Mouse (Mus musculus) forebrain, embryonic 14.5 days (tissue): ENCODE results near the gene Slc12a5. TPM values are rescaled to one million over a fixed set of nuclear protein-coding genes. Genes with fewer than 3 reads are reported as not detected.
A peak's percentile ranks its signal among the peaks of the same experiment; 100 is the strongest.

Experiments
- ATAC-seq: fragments of 200-750 bp; cut with Nextera tagmentation; 2 replicates; pipeline ENCODE4 v1.8.0; 2017; ENCODE audit warnings: mild to moderate bottlenecking, moderate library complexity
- DNase-seq: peaks from one replicate; pipeline ENCODE4 v3.0.0-alpha.2; 2015; ENCODE audit warnings: low spot score
- H3K27ac ChIP-seq: fragments of 300-500 bp; sonication (generic); 2 replicates; pipeline ENCODE4 v1.5.1; 2014; ENCODE audit warnings: low read depth, mild to moderate bottlenecking, control low read depth, low read length, moderate library complexity
- H3K27me3 ChIP-seq: fragments of 300-500 bp; sonication (generic); replicated peaks from 2 replicates; pipeline ENCODE4 v1.6.1; 2014; ENCODE audit warnings: low read length, control low read depth, mixed read lengths; ENCODE audit not compliant: control insufficient read depth, insufficient read depth
- H3K36me3 ChIP-seq: fragments of 300-500 bp; sonication (generic); 2 replicates; pipeline ENCODE4 v1.6.1; 2014; ENCODE audit warnings: low read length, control low read depth; ENCODE audit not compliant: control insufficient read depth, insufficient read depth
- H3K4me1 ChIP-seq: fragments of 300-500 bp; sonication (generic); 2 replicates; pipeline ENCODE4 v1.6.1; 2014; ENCODE audit warnings: antibody characterized with exemption, low read length, control low read depth; ENCODE audit not compliant: control insufficient read depth, insufficient read depth
- H3K4me2 ChIP-seq: fragments of 300-500 bp; sonication (generic); 2 replicates; pipeline ENCODE4 v1.6.1; 2014; ENCODE audit warnings: mild to moderate bottlenecking, control low read depth, low read length
- H3K4me3 ChIP-seq: fragments of 300-500 bp; sonication (generic); 2 replicates; pipeline ENCODE4 v1.5.1; 2014; ENCODE audit warnings: low read depth, low read length, control low read depth
- H3K9ac ChIP-seq: fragments of 300-500 bp; sonication (generic); 2 replicates; pipeline ENCODE4 v1.6.1; 2014; ENCODE audit warnings: mild to moderate bottlenecking, low read length, control low read depth, moderate library complexity
- H3K9me3 ChIP-seq: fragments of 300-500 bp; sonication (generic); replicated peaks from 2 replicates; pipeline ENCODE4 v1.6.1; 2016; ENCODE audit warnings: low read length, control low read depth, mixed read lengths; ENCODE audit not compliant: control insufficient read depth
- WGBS: fragments of 180-500 bp; shearing (Covaris S2); extraction: QIAGEN DNeasy Blood & Tissue Kit; methylation state at CpG from one replicate; pipeline ENCODE4 v1.1.7; 2014; 5-methylcytosine and 5-hydroxymethylcytosine counted together
- polyA plus RNA-seq: library from polyadenylated mRNA; unstranded; fragments of >200 nt; fragmentation: Nextera tagmentation; extraction: Ambion mirVana; gene quantifications from 2 replicates; pipeline ENCODE4 v1.2.1, GENCODE M21; 2014

Slc12a5 gene
- polyA plus RNA-seq, 1 experiment from 2014 or later: 15.1 TPM

GRCm38 (mm10) chr2:164967193-164967592, 6.6 kb downstream of the Slc12a5 start:
- 4% methylated on average over 6 of the region's 6 CpGs for WGBS
- Histone ChIP-seq H3K4me2 (peak overlapping the region; percentile 79; the same call in 1 of the 2 replicates), H3K4me3 (0 out of 2 replicates have a peak overlapping the region, but pooled peaks have one; percentile 46), H3K4me1 (peaks cover 11% of the 10 kb centered on the region), H3K27ac (peak overlapping the region; percentile 81; the same call in 1 of the 2 replicates), H3K27me3 (peaks cover 53% of the 10 kb centered on the region), H3K9me3 (no peaks in the 10 kb centered on the region), H3K36me3 (no peaks in the 10 kb centered on the region), H3K9ac (no peak overlapping the region)
- DNase-seq (no peak), ATAC-seq (no peak)

- H3K36me3 ChIP-seq: no peaks in the 10 kb centered on the region
- peak; percentile 70 for DNase-seq
- H3K9me3 ChIP-seq: no peaks in the 10 kb centered on the region
- H3K4me1 ChIP-seq: peaks cover 11% of the 10 kb centered on the region
- H3K27me3 ChIP-seq: peaks cover 53% of the 10 kb centered on the region
- peak overlapping the region; percentile 46 for H3K4me3 ChIP-seq
- ATAC-seq: peak; percentile 65
- H3K9ac ChIP-seq: peak overlapping the region; percentile 63
- under 1% methylated on average over 65 of the region's 65 CpGs for WGBS
- H3K27ac ChIP-seq: peak overlapping the region; percentile 81
- peak overlapping the region; percentile 79 for H3K4me2 ChIP-seq
Observed at GRCm38 (mm10) chr2:164967761-164968440, 7.3 kb downstream of the Slc12a5 start.

- H3K27me3 ChIP-seq: peaks cover 53% of the 10 kb centered on the region
- peak overlapping the region; percentile 79 for H3K4me2 ChIP-seq
- peak overlapping the region; percentile 46 for H3K4me3 ChIP-seq
- no peaks in the 10 kb centered on the region for H3K9me3 ChIP-seq
- peak overlapping the region; percentile 63 for H3K9ac ChIP-seq
- ATAC-seq (peak; percentile 25; the same call in 1 of the 2 replicates), DNase-seq (peak; percentile 63)
- under 1% methylated on average over 29 of the region's 29 CpGs for WGBS
- no peaks in the 10 kb centered on the region for H3K36me3 ChIP-seq
- peaks cover 11% of the 10 kb centered on the region for H3K4me1 ChIP-seq
- peak overlapping the region; percentile 81; the same call in 1 of the 2 replicates for H3K27ac ChIP-seq
Observed at GRCm38 (mm10) chr2:164968451-164968851, 7.8 kb downstream of the Slc12a5 start.

- WGBS: 2% methylated on average over 21 of the region's 21 CpGs
- Histone ChIP-seq H3K36me3 (no peaks in the 10 kb centered on the region), H3K4me3 (peak overlapping the region; percentile 46), H3K4me2 (peak overlapping the region; percentile 79), H3K9me3 (no peaks in the 10 kb centered on the region), H3K9ac (peak overlapping the region; percentile 63), H3K27ac (no peak overlapping the region), H3K4me1 (peaks cover 11% of the 10 kb centered on the region), H3K27me3 (peaks cover 53% of the 10 kb centered on the region)
- DNase-seq: no peak
- ATAC-seq: no peak
Observed at GRCm38 (mm10) chr2:164969348-164969781, 8.8 kb downstream of the Slc12a5 start.

GRCm38 (mm10) chr2:164970631-164971196, 10.1 kb downstream of the Slc12a5 start:
- H3K27me3 ChIP-seq: peaks cover 53% of the 10 kb centered on the region
- H3K36me3 ChIP-seq: no peaks in the 10 kb centered on the region
- H3K27ac ChIP-seq: peak overlapping the region; percentile 41; the same call in 1 of the 2 replicates
- peak overlapping the region; percentile 53 for H3K9ac ChIP-seq
- no peaks in the 10 kb centered on the region for H3K9me3 ChIP-seq
- H3K4me1 ChIP-seq: peaks cover 8% of the 10 kb centered on the region; the same call in 1 of the 2 replicates
- ATAC-seq (peak; percentile 61), DNase-seq (peak; percentile 72)
- WGBS: under 1% methylated on average over 42 of the region's 42 CpGs
- peak overlapping the region; percentile 79 for H3K4me2 ChIP-seq
- peak overlapping the region; percentile 26 for H3K4me3 ChIP-seq

GRCm38 (mm10) chr2:164972646-164973045, 12.0 kb downstream of the Slc12a5 start:
- DNase-seq: no peak
- ATAC-seq: no peak
- H3K27ac ChIP-seq: no peak overlapping the region
- H3K4me1 ChIP-seq: peaks cover 8% of the 10 kb centered on the region; the same call in 1 of the 2 replicates
- no peak overlapping the region for H3K4me2 ChIP-seq
- no peaks in the 10 kb centered on the region for H3K9me3 ChIP-seq
- WGBS: 84% methylated on average over 5 of the region's 5 CpGs
- no peaks in the 10 kb centered on the region for H3K36me3 ChIP-seq
- peaks cover 34% of the 10 kb centered on the region for H3K27me3 ChIP-seq
- H3K4me3 ChIP-seq: no peak overlapping the region
- no peak overlapping the region for H3K9ac ChIP-seq

GRCm38 (mm10) chr2:164975611-164976010, 15.0 kb downstream of the Slc12a5 start:
- Histone ChIP-seq H3K4me3 (no peak overlapping the region), H3K27me3 (peaks cover 5% of the 10 kb centered on the region; the same call in 1 of the 2 replicates), H3K27ac (no peak overlapping the region), H3K4me1 (0 out of 2 replicates have a peak, but pooled peaks cover 3% of the 10 kb centered on the region), H3K9ac (no peak overlapping the region), H3K36me3 (no peaks in the 10 kb centered on the region), H3K9me3 (no peaks in the 10 kb centered on the region), H3K4me2 (no peak overlapping the region)
- DNase-seq (no peak), ATAC-seq (no peak)
- WGBS: 71% methylated on average over 6 of the region's 6 CpGs

- Histone ChIP-seq H3K27me3 (no peaks in the 10 kb centered on the region), H3K4me2 (no peak overlapping the region), H3K4me3 (no peak overlapping the region), H3K9ac (no peak overlapping the region), H3K9me3 (no peaks in the 10 kb centered on the region), H3K36me3 (no peaks in the 10 kb centered on the region), H3K4me1 (no peaks in the 10 kb centered on the region), H3K27ac (no peak overlapping the region)
- ATAC-seq (no peak), DNase-seq (peak; percentile 54)
- WGBS: 20% methylated on average over 7 of the region's 7 CpGs
Observed at GRCm38 (mm10) chr2:164979749-164980148, 19.1 kb downstream of the Slc12a5 start.

GRCm38 (mm10) chr2:164985962-164986361, 25.4 kb downstream of the Slc12a5 start:
- DNase-seq (no peak), ATAC-seq (no peak)
- Histone ChIP-seq H3K4me3 (no peak overlapping the region), H3K27ac (no peak overlapping the region), H3K36me3 (no peaks in the 10 kb centered on the region), H3K4me1 (no peaks in the 10 kb centered on the region), H3K9me3 (no peaks in the 10 kb centered on the region), H3K4me2 (no peak overlapping the region), H3K27me3 (no peaks in the 10 kb centered on the region), H3K9ac (no peak overlapping the region)
- 74% methylated on average over 6 of the region's 6 CpGs for WGBS
